Mouse (Mus musculus) forebrain, postnatal 0 days (tissue): ENCODE measurements around the gene Gm20517. TPM values are rescaled to one million over a fixed set of nuclear protein-coding genes. Genes with fewer than 3 reads are reported as not detected.
A peak's percentile ranks its signal among the peaks of the same experiment; 100 is the strongest.

Source experiments
- ATAC-seq: fragments of 200-750 bp; cut with Nextera tagmentation; 2 replicates; pipeline ENCODE4 v1.8.0; 2017; ENCODE audit warnings: mild to moderate bottlenecking, moderate library complexity
- DNase-seq: peaks from one replicate; pipeline ENCODE4 v3.0.0-alpha.2; 2015
- H3K27ac ChIP-seq: fragments of 300-500 bp; sonication (generic); 2 replicates; pipeline ENCODE4 v1.5.1; 2014; ENCODE audit warnings: low read depth, mild to moderate bottlenecking, antibody characterized with exemption, low read length, moderate library complexity, mixed read lengths
- H3K27me3 ChIP-seq: fragments of 300-500 bp; sonication (generic); 2 replicates; pipeline ENCODE4 v1.6.1; 2014; ENCODE audit warnings: mild to moderate bottlenecking, low read length, mixed read lengths; ENCODE audit not compliant: insufficient read depth
- H3K36me3 ChIP-seq: fragments of 300-500 bp; sonication (generic); 2 replicates; pipeline ENCODE4 v1.6.1; 2014; ENCODE audit warnings: mild to moderate bottlenecking, moderate library complexity; ENCODE audit not compliant: insufficient read depth
- H3K4me1 ChIP-seq: fragments of 300-500 bp; sonication (generic); 2 replicates; pipeline ENCODE4 v1.6.1; 2014; ENCODE audit warnings: antibody characterized with exemption; ENCODE audit not compliant: insufficient read depth
- H3K4me2 ChIP-seq: fragments of 300-500 bp; sonication (generic); 2 replicates; pipeline ENCODE4 v1.6.1; 2014; ENCODE audit warnings: low read depth, mild to moderate bottlenecking, moderate library complexity
- H3K4me3 ChIP-seq: fragments of 300-500 bp; sonication (generic); 2 replicates; pipeline ENCODE4 v1.5.1; 2014; ENCODE audit warnings: low read depth, low read length, mixed read lengths
- H3K9ac ChIP-seq: fragments of 300-500 bp; sonication (generic); 2 replicates; pipeline ENCODE4 v1.6.1; 2014; ENCODE audit warnings: mild to moderate bottlenecking
- H3K9me3 ChIP-seq: fragments of 300-500 bp; sonication (generic); 2 replicates; pipeline ENCODE4 v1.6.1; 2016; ENCODE audit warnings: low read length
- CTCF ChIP-seq: sonication (generic); IDR thresholded peaks from 2 replicates; pipeline ENCODE4 v1.5.1; 2016; ENCODE audit warnings: antibody characterized with exemption, control low read depth, low read depth
- WGBS: fragments of 180-500 bp; shearing (Covaris S2); extraction: QIAGEN DNeasy Blood & Tissue Kit; methylation state at CpG from one replicate; pipeline ENCODE4 v1.1.7; 2014; 5-methylcytosine and 5-hydroxymethylcytosine counted together
- polyA plus RNA-seq: library from polyadenylated mRNA; unstranded; fragments of >200 nt; fragmentation: Nextera tagmentation; extraction: Ambion mirVana; gene quantifications from 2 replicates; pipeline ENCODE4 v1.2.1, GENCODE M21; 2015
- total RNA-seq: library from RNA; depleted of rRNA; stranded (reverse); fragments of >200 nt; gene quantifications from 2 replicates; pipeline ENCODE4 v1.2.3, GENCODE M21; 2014

The Gm20517 gene
- total and polyA plus RNA-seq, 2 experiments from 2014 or later, result 1.4 to 4.7 TPM

GRCm38 (mm10) chr17:47628851-47629676 lies 17.7 kb downstream of the Gm20517 start:
- no peaks in the 10 kb centered on the region for H3K27me3 ChIP-seq
- peak overlapping the region; percentile 86 for H3K4me3 ChIP-seq
- H3K4me2 ChIP-seq, result peak overlapping the region; percentile 85
- ATAC-seq, result peak; percentile 97
- H3K9me3 ChIP-seq, result no peaks in the 10 kb centered on the region
- H3K9ac ChIP-seq, result peak overlapping the region; percentile 69
- TF ChIP-seq CTCF, result no peak
- peak; percentile 97 for DNase-seq
- H3K36me3 ChIP-seq, result peaks cover 2% of the 10 kb centered on the region; the same call in 1 of the 2 replicates
- H3K27ac ChIP-seq, result peak overlapping the region; percentile 94
- peaks cover 11% of the 10 kb centered on the region for H3K4me1 ChIP-seq
- WGBS, result 1% methylated on average over 60 of the region's 63 CpGs

GRCm38 (mm10) chr17:47629717-47630677 lies 18.6 kb downstream of the Gm20517 start:
- Histone ChIP-seq H3K9me3 (no peaks in the 10 kb centered on the region), H3K9ac (peak overlapping the region; percentile 69), H3K4me1 (peaks cover 11% of the 10 kb centered on the region), H3K36me3 (no peaks in the 10 kb centered on the region; the same call in 1 of the 2 replicates), H3K4me2 (peak overlapping the region; percentile 85), H3K27ac (peak overlapping the region; percentile 94), H3K4me3 (peak overlapping the region; percentile 86), H3K27me3 (no peaks in the 10 kb centered on the region)
- ATAC-seq (peak; percentile 74), DNase-seq (no peak)
- WGBS, result 2% methylated on average over 60 of the region's 61 CpGs
- TF ChIP-seq CTCF, result no peak

- H3K4me3 ChIP-seq, result peak within 1 kb of the TSS; percentile 86
- H3K27me3 ChIP-seq, result no peaks in the 10 kb centered on the region
- peaks cover 3% of the 10 kb centered on the region; the same call in 1 of the 2 replicates for H3K36me3 ChIP-seq
- peak within 1 kb of the TSS; percentile 85 for H3K4me2 ChIP-seq
- WGBS, result 0% methylated on average over 3 of the region's 3 CpGs
- DNase-seq (peak; percentile 6), ATAC-seq (no peak)
- peak within 1 kb of the TSS; percentile 69 for H3K9ac ChIP-seq
- H3K27ac ChIP-seq, result peak within 1 kb of the TSS; percentile 94
- H3K9me3 ChIP-seq, result no peaks in the 10 kb centered on the region
- H3K4me1 ChIP-seq, result peaks cover 11% of the 10 kb centered on the region
- no peak for TF ChIP-seq CTCF
These were observed 19.3 kb downstream of the Gm20517 start, which contains the start of gene Usp49 for GRCm38 (mm10) chr17:47630678-47631065. Gene Usp49 (plus strand): TSS chr17:47630690.

- WGBS, result 72% methylated on average over 4 of the region's 4 CpGs
- Histone ChIP-seq H3K36me3 (peaks cover 11% of the 10 kb centered on the region; the same call in 1 of the 2 replicates), H3K4me2 (peak overlapping the region; percentile 5; the same call in 1 of the 2 replicates), H3K4me3 (no peak overlapping the region), H3K27ac (no peak overlapping the region), H3K4me1 (peaks cover 11% of the 10 kb centered on the region), H3K27me3 (no peaks in the 10 kb centered on the region), H3K9ac (0 out of 2 replicates have a peak overlapping the region, but pooled peaks have one; percentile 10), H3K9me3 (no peaks in the 10 kb centered on the region)
- no peak for TF ChIP-seq CTCF
- ATAC-seq, result no peak
- DNase-seq, result no peak
These were observed 20.9 kb downstream of the Gm20517 start for GRCm38 (mm10) chr17:47632181-47632840.

GRCm38 (mm10) chr17:47633999-47634770 lies 22.8 kb downstream of the Gm20517 start:
- Histone ChIP-seq H3K36me3 (peaks cover 11% of the 10 kb centered on the region; the same call in 1 of the 2 replicates), H3K27me3 (no peaks in the 10 kb centered on the region), H3K4me1 (peaks cover 11% of the 10 kb centered on the region), H3K4me2 (no peak overlapping the region), H3K9me3 (no peaks in the 10 kb centered on the region), H3K27ac (no peak overlapping the region), H3K9ac (no peak overlapping the region), H3K4me3 (no peak overlapping the region)
- no peak for ATAC-seq
- no peak for DNase-seq
- TF ChIP-seq CTCF, result no peak
- 80% methylated on average over 7 of the region's 7 CpGs for WGBS

- Histone ChIP-seq H3K27ac (no peak overlapping the region), H3K4me1 (no peaks in the 10 kb centered on the region), H3K9ac (no peak overlapping the region), H3K9me3 (no peaks in the 10 kb centered on the region), H3K36me3 (no peaks in the 10 kb centered on the region), H3K27me3 (no peaks in the 10 kb centered on the region), H3K4me2 (no peak overlapping the region), H3K4me3 (no peak overlapping the region)
- 88% methylated on average over 2 of the region's 2 CpGs for WGBS
- ATAC-seq (no peak), DNase-seq (no peak)
- TF ChIP-seq CTCF, result 0 out of 2 replicates have a peak, but pooled peaks have one; percentile 19
These were observed 31.6 kb downstream of the Gm20517 start for GRCm38 (mm10) chr17:47642992-47643391.
